Mouse (Mus musculus): ENCODE measurements around the gene Helz2. TPM values are rescaled to one million over a fixed set of nuclear protein-coding genes. Genes with fewer than 3 reads are reported as not detected.
A peak's percentile ranks its signal among the peaks of the same experiment; 100 is the strongest.

Helz2 gene
- total and polyA plus RNA-seq, 2 experiments from 2014 or later, result 0.24 to 2.8 TPM

- ATAC-seq (no peak), DNase-seq (ENCODE audit: low spot score) (no peak)
- no peaks in the 10 kb centered on the region for H3K9me3 ChIP-seq (ENCODE audit: low read length)
- H3K27ac ChIP-seq, result 0 out of 2 replicates have a peak overlapping the region, but pooled peaks have one; percentile 22
- TF ChIP-seq CTCF (IDR thresholded peaks at IDR 0.05; ENCODE audit: low read depth), result no peak
- 0 out of 2 replicates have a peak, but pooled peaks cover 2% of the 10 kb centered on the region for H3K27me3 ChIP-seq (ENCODE audit: insufficient read depth, low read length)
- H3K4me1 ChIP-seq (ENCODE audit: insufficient read depth, low read length), result peaks cover 12% of the 10 kb centered on the region
- no peak overlapping the region for H3K4me3 ChIP-seq (ENCODE audit: low read length)
- 71% methylated on average over 5 of the region's 5 CpGs for WGBS
- peak overlapping the region; percentile 59; the same call in 1 of the 2 replicates for H3K4me2 ChIP-seq (ENCODE audit: low read depth, low read length)
- no peak overlapping the region for H3K9ac ChIP-seq (replicated peaks; ENCODE audit: low read length)
- H3K36me3 ChIP-seq (ENCODE audit: insufficient read depth, low read length), result no peaks in the 10 kb centered on the region
Observed at GRCm38 (mm10) chr2:181218881-181219485, 22.8 kb downstream of the Helz2 start.

GRCm38 (mm10) chr2:181216037-181216436, 25.8 kb downstream of the Helz2 start:
- H3K9ac ChIP-seq (replicated peaks; ENCODE audit: low read length), result no peak overlapping the region
- DNase-seq (ENCODE audit: low spot score) (no peak), ATAC-seq (no peak)
- H3K36me3 ChIP-seq (ENCODE audit: insufficient read depth, low read length), result no peaks in the 10 kb centered on the region
- H3K4me2 ChIP-seq (ENCODE audit: low read depth, low read length), result no peak overlapping the region
- TF ChIP-seq CTCF (IDR thresholded peaks at IDR 0.05; ENCODE audit: low read depth), result no peak
- H3K27ac ChIP-seq, result no peak overlapping the region
- no peaks in the 10 kb centered on the region for H3K9me3 ChIP-seq (ENCODE audit: low read length)
- peaks cover 12% of the 10 kb centered on the region for H3K4me1 ChIP-seq (ENCODE audit: insufficient read depth, low read length)
- no peak overlapping the region for H3K4me3 ChIP-seq (ENCODE audit: low read length)
- WGBS, result 94% methylated on average over 6 of the region's 6 CpGs
- peaks cover 19% of the 10 kb centered on the region for H3K27me3 ChIP-seq (ENCODE audit: insufficient read depth, low read length)

GRCm38 (mm10) chr2:181213021-181213445, 28.8 kb downstream of the Helz2 start, which contains the start of gene Srms:
Gene Srms, minus strand, starts transcription at chr2:181213185.
- peak within 1 kb of the TSS; percentile 29 for H3K4me3 ChIP-seq (ENCODE audit: low read length)
- H3K27ac ChIP-seq, result no peak within 1 kb of the TSS
- no peaks in the 10 kb centered on the region for H3K36me3 ChIP-seq (ENCODE audit: insufficient read depth, low read length)
- TF ChIP-seq CTCF (IDR thresholded peaks at IDR 0.05; ENCODE audit: low read depth), result no peak
- no peaks in the 10 kb centered on the region for H3K4me1 ChIP-seq (ENCODE audit: insufficient read depth, low read length)
- no peak for DNase-seq (ENCODE audit: low spot score)
- no peak within 1 kb of the TSS for H3K9ac ChIP-seq (replicated peaks; ENCODE audit: low read length)
- 3% methylated on average over 17 of the region's 17 CpGs for WGBS
- peak within 1 kb of the TSS; percentile 54 for H3K4me2 ChIP-seq (ENCODE audit: low read depth, low read length)
- H3K27me3 ChIP-seq (ENCODE audit: insufficient read depth, low read length), result peaks cover 19% of the 10 kb centered on the region
- no peaks in the 10 kb centered on the region for H3K9me3 ChIP-seq (ENCODE audit: low read length)
- ATAC-seq, result no peak

- Histone ChIP-seq H3K27me3 (ENCODE audit: insufficient read depth, low read length) (peaks cover 19% of the 10 kb centered on the region), H3K9ac (replicated peaks; ENCODE audit: low read length) (no peak overlapping the region), H3K4me2 (ENCODE audit: low read depth, low read length) (peak overlapping the region; percentile 54), H3K27ac (no peak overlapping the region), H3K36me3 (ENCODE audit: insufficient read depth, low read length) (no peaks in the 10 kb centered on the region), H3K4me3 (ENCODE audit: low read length) (peak overlapping the region; percentile 29), H3K9me3 (ENCODE audit: low read length) (no peaks in the 10 kb centered on the region), H3K4me1 (ENCODE audit: insufficient read depth, low read length) (no peaks in the 10 kb centered on the region)
- DNase-seq (ENCODE audit: low spot score) (peak; percentile 14), ATAC-seq (no peak)
- WGBS, result 2% methylated on average over 34 of the region's 34 CpGs
- TF ChIP-seq CTCF (IDR thresholded peaks at IDR 0.05; ENCODE audit: low read depth), result no peak
Observed at GRCm38 (mm10) chr2:181212389-181213020, 29.3 kb downstream of the Helz2 start.

GRCm38 (mm10) chr2:181206118-181206517, 35.7 kb downstream of the Helz2 start:
- Histone ChIP-seq H3K9me3 (ENCODE audit: low read length) (no peaks in the 10 kb centered on the region), H3K9ac (replicated peaks; ENCODE audit: low read length) (no peak overlapping the region), H3K27me3 (ENCODE audit: insufficient read depth, low read length) (no peaks in the 10 kb centered on the region; the same call in 1 of the 2 replicates), H3K27ac (no peak overlapping the region), H3K4me2 (ENCODE audit: low read depth, low read length) (no peak overlapping the region), H3K36me3 (ENCODE audit: insufficient read depth, low read length) (no peaks in the 10 kb centered on the region), H3K4me1 (ENCODE audit: insufficient read depth, low read length) (no peaks in the 10 kb centered on the region), H3K4me3 (ENCODE audit: low read length) (no peak overlapping the region)
- ATAC-seq, result no peak
- 78% methylated on average over 9 of the region's 9 CpGs for WGBS
- no peak for DNase-seq (ENCODE audit: low spot score)
- TF ChIP-seq CTCF (IDR thresholded peaks at IDR 0.05; ENCODE audit: low read depth), result no peak

GRCm38 (mm10) chr2:181205678-181206077, 36.1 kb downstream of the Helz2 start:
- DNase-seq (ENCODE audit: low spot score) (no peak), ATAC-seq (no peak)
- no peaks in the 10 kb centered on the region for H3K36me3 ChIP-seq (ENCODE audit: insufficient read depth, low read length)
- 89% methylated on average over 5 of the region's 5 CpGs for WGBS
- no peak overlapping the region for H3K4me3 ChIP-seq (ENCODE audit: low read length)
- no peaks in the 10 kb centered on the region for H3K27me3 ChIP-seq (ENCODE audit: insufficient read depth, low read length)
- no peaks in the 10 kb centered on the region for H3K4me1 ChIP-seq (ENCODE audit: insufficient read depth, low read length)
- no peak for TF ChIP-seq CTCF (IDR thresholded peaks at IDR 0.05; ENCODE audit: low read depth)
- no peak overlapping the region for H3K4me2 ChIP-seq (ENCODE audit: low read depth, low read length)
- no peak overlapping the region for H3K9ac ChIP-seq (replicated peaks; ENCODE audit: low read length)
- H3K27ac ChIP-seq, result no peak overlapping the region
- H3K9me3 ChIP-seq (ENCODE audit: low read length), result no peaks in the 10 kb centered on the region

- Histone ChIP-seq H3K36me3 (ENCODE audit: insufficient read depth, low read length) (no peaks in the 10 kb centered on the region), H3K9ac (replicated peaks; ENCODE audit: low read length) (no peak overlapping the region), H3K4me2 (ENCODE audit: low read depth, low read length) (no peak overlapping the region), H3K9me3 (ENCODE audit: low read length) (no peaks in the 10 kb centered on the region), H3K27me3 (ENCODE audit: insufficient read depth, low read length) (no peaks in the 10 kb centered on the region), H3K4me1 (ENCODE audit: insufficient read depth, low read length) (no peaks in the 10 kb centered on the region), H3K27ac (no peak overlapping the region), H3K4me3 (ENCODE audit: low read length) (no peak overlapping the region)
- DNase-seq (ENCODE audit: low spot score), result no peak
- ATAC-seq, result no peak
- 71% methylated on average over 6 of the region's 6 CpGs for WGBS
- no peak for TF ChIP-seq CTCF (IDR thresholded peaks at IDR 0.05; ENCODE audit: low read depth)
Observed at GRCm38 (mm10) chr2:181202886-181203285, 38.9 kb downstream of the Helz2 start.

All from hindbrain, postnatal 0 days (tissue).